Mouse (Mus musculus) testis, postnatal 14 days (tissue): ENCODE data around the gene Mrpl42.

Source experiments
- DNase-seq: peaks from one replicate; pipeline ENCODE4 v3.0.0; 2021; ENCODE audit warnings: low spot score

The Mrpl42 gene

DNA sequence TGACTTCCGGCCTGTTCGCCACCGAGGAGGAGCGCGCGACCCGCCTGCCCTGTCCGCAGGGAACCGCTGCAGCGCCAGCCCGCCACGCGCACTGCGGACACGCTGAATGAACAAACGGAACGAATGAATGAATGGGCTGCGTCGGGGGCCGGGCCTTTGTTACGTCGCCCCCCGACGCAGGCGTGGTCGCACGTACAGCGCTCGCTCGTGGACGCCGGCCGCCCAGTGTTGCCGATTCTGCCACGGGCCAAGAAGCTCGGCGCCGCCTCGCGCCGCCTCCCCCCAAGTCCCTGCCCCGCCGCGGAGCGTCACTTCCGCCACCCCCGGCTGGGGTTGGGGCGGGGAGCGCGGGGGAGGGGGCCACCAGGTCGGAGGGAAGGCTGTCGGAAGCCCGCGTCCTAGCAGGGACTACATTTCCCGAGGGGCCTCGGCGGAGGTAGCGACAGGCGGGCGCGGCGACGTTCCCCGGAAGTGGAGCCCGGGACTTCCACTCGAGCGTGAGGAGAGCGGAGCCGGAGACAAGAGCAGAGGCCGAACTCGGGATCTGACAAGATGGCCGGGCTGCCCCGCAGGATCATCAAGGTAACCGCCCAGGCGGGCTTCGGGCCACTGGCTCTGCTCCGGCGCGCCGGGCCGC is 13.0 kb upstream of the Mrpl42 start, which contains the start of gene Ube2n:
TSS of gene Ube2n (plus strand) at position 490 of the 637 bp plus-strand sequence.
- DNase-seq = peak; percentile 98

DNA sequence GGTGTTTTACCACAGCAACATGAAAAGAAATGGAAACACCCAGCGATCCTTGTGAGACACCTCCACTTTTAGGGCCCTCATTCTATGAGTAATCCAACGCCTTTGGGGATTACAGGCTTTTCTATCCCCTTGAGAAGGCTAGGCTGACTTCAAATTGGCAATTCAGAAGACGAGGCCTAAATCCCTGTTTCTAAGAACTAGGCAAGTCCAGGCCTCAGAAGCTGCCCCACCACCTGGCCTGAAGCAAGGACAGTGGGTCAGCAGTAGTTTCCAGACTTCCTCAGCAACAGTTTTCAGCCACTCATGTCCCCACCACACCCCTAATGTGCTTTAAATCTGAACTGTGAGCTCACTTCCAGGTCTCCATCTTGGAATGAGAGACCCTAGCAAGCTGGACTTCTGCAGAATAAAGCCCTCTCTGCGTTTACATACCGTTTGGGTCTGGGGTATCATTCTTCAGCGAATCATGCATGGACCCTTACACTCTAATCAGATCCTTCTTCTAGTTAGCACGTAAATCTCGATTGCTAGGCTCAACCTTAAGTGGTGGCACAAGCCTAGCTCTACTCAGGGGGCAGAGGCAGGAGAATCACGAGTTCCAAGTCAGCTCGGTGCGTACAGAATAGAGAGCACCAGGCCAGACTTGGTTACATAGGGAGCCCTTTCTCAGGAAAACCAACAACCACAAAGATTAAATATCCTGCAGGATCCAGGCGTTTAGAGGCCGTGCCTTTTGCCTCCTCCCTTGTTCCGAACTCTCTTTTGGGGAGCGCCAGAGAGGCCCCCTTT is 12.2 kb upstream of the Mrpl42 start:
- DNase-seq = no peak

GRCm38 (mm10) chr10:95512635-95513034 is 10.9 kb upstream of the Mrpl42 start:
- no peak for DNase-seq

- DNase-seq = no peak
These were observed 7.5 kb upstream of the Mrpl42 start for GRCm38 (mm10) chr10:95509263-95509662.

GRCm38 (mm10) chr10:95508793-95509192 is 7.1 kb upstream of the Mrpl42 start:
- DNase-seq = no peak

DNA sequence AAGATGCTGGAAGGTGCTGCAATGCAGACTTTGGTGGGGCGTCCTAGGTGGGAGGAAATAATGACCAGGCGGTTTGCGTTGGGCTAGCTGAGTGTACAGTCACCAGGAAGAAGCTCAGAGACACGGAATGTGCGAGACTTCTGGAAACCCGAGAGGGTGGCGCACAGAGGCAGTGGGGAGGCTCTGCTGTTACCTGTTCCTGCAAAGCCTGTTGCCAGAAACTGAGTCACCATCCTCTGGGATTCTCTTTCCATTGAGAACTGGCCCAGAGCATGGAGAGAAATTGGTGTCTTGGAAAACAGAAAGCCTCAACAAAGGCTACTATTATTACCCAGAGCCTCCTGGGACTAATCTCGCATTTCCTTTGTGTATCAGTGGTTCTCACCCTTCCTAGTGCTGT is 6.4 kb upstream of the Mrpl42 start:
- no peak for DNase-seq

DNA sequence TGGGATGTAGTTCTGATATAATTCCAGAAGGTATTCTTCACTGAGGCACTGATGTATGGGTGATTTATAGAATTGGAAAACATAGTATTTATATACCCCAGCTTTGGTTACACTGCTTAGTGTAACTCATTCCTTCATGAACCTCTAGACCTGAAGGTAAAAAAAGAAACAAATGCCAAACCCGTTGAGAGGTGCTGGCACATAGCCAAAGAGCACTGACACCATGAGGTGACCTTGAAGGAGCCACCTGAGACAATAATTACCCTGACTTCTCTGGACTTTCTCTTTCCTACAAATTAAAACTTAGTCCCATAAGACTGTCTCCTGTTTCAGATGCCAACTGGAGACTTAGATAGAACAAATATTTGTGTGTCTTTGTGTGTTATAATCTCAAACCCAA is 2.6 kb upstream of the Mrpl42 start:
- no peak for DNase-seq

DNA sequence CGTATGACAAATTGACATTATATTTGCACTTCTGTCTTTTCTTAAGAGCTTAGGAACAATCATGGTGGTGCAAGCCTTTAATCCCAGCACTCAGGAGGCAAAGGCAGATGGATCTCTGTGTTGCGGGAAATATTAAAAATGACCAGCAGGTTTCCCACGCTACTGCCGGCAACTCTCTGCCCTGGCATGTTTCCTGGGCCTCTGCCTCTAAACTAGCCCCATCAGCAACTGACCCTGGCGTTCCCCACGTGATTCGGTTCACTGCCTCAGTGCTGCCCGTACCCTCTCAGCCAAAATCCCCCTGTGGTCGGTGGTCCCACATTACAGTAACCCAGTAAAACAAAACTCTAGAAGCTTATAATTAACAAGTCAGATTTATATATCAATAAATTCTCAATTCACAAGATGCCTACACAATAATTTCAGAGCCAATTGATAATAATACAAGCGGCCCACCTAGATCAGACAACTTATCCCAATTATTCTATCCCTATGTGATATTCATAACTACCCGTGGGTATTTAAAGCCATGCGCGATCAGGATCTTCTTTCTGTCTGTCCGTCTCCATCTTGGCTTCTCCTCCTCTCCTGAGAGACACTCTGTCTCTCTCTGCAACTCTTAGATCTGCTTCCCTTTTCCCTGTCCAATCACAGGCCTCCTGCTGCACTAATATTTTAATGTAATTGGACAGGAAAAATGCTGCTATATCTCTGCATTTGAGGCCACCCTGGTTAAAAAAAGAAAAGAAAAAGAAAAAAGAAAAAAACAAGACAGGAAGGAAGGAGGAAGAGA is 1.9 kb upstream of the Mrpl42 start:
- no peak for DNase-seq

GRCm38 (mm10) chr10:95501033-95501432 is 707 bp downstream of the Mrpl42 start:
- no peak for DNase-seq

DNA sequence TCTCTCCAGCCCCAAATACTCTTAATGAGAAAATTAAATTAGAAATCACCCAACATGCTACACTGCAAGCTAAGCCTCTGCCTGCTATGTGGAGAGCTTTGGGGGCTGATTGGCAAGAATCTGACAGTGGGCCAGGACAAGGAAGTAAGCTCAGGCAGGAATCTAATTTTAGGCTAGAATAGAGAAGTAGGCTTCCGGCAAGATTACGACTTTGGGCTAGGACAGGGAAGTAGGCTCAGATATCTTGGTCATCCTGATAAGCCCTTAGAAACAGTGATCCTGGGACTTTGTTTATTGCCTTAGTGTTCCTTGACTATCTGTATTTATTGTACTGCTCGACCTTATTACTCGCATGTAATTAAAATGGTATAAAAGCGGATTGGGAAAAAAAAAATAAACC is 7.5 kb downstream of the Mrpl42 start:
- DNase-seq = no peak

- no peak for DNase-seq
These were observed 12.1 kb downstream of the Mrpl42 start for GRCm38 (mm10) chr10:95489653-95490052.

- peak; percentile 34 for DNase-seq
These were observed 24.2 kb downstream of the Mrpl42 start for GRCm38 (mm10) chr10:95477516-95477915.

DNA sequence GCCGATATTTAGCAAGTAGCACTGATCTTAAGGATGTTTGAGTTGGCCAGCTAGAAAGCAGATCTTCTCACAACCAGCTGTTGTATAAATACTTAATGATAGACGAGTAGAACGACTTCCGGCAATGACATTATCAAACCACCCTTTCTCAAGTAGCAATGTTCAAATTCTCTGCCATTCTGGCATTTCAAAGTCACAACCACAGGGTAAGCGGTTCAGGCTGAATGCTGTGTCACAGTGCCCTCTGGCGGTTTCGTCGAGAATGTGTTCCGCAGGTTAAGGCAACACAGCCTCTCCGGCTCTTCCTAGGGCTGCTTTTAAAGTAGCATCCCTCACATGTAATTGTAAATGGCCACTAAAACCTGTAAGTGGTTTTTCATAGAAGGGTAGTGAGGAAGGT is 25.8 kb downstream of the Mrpl42 start:
- peak; percentile 73 for DNase-seq

DNA sequence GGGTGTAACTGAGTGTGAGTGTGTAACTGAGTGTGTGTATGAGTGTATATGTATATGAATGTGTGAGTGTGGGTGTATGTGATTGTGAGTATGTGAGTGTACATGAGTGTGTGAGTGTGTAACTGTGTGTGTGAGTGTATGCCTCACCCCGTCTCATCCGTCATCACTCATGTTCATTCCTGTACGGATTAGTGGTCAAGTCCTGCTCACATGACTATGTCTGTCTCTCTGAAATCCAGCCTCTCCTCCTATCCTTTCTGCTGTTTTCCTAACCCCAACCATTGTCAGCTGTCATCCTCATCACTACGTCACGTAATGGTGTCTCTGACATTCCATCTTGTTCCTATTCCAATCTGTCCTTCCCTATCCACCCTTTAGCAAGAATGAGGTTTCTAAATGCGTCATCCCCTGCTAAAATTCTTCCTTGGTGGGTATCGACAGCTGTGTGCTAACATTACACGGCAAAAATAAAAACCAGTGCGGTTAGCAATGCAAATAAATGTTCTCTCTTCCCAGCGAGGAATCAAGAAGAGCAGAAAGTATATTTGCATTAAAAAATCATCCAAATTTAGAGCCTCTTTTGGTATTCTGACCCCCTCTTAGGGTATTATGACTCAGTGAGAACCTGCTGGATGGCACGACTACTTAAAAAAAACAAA is 29.7 kb downstream of the Mrpl42 start:
- no peak for DNase-seq

- no peak for DNase-seq
These were observed 30.6 kb downstream of the Mrpl42 start for GRCm38 (mm10) chr10:95471186-95471585.

- DNase-seq = no peak
These were observed 32.8 kb downstream of the Mrpl42 start for GRCm38 (mm10) chr10:95468894-95469293.

DNA sequence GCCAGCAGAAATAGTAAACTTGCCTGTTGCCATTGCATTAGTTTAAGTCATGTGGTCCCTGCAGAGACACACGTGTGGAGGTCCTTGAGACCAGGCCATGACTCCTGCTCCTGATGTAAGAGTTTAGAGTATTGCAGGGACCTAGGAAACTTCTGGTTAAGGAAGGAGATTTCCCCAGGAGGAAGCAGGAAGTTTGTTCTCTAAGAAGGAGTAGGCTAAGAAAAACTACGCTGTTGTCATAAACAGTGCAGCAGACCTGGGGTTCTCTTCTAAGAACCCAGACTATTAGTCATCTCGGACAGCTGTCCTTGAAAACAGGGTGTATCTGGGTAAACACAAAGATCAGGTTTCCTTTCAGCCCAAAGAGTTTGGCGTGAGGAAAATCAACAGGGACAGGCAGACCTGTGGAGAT is 36.2 kb downstream of the Mrpl42 start:
- no peak for DNase-seq

GRCm38 (mm10) chr10:95464527-95464926 is 37.2 kb downstream of the Mrpl42 start:
- DNase-seq = no peak

DNA sequence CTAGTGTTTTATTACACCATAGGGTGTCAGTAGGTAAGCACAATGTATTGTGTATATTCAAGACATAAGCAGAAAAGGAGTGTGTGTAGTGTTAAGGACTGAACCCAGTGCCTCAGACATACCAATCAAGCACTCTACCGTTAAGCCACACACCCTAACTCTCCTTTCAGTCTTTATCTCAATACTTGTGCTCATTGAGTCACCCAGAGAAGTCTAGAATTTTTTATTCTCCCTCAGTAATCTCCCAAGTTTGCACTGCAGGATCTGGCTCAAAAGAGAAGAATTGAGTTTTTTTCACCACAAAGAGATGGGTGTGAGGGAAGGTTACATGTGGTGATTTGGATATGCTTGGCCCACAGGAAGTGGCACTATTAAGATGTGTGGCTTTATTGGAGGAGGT is 39.5 kb downstream of the Mrpl42 start:
- DNase-seq = no peak

- no peak for DNase-seq
These were observed 40.6 kb downstream of the Mrpl42 start for GRCm38 (mm10) chr10:95461053-95461553.

GRCm38 (mm10) chr10:95458050-95458806 is 43.5 kb downstream of the Mrpl42 start:
- DNase-seq = peak; percentile 47
